Mouse (Mus musculus): ENCODE data around the gene Erich2. TPM values are rescaled to one million over a fixed set of nuclear protein-coding genes. Genes with fewer than 3 reads are reported as not detected.
A peak's percentile ranks its signal among the peaks of the same experiment; 100 is the strongest.

Erich2 gene
- polyA plus RNA-seq, 1 experiment = 0.80 TPM

DNA sequence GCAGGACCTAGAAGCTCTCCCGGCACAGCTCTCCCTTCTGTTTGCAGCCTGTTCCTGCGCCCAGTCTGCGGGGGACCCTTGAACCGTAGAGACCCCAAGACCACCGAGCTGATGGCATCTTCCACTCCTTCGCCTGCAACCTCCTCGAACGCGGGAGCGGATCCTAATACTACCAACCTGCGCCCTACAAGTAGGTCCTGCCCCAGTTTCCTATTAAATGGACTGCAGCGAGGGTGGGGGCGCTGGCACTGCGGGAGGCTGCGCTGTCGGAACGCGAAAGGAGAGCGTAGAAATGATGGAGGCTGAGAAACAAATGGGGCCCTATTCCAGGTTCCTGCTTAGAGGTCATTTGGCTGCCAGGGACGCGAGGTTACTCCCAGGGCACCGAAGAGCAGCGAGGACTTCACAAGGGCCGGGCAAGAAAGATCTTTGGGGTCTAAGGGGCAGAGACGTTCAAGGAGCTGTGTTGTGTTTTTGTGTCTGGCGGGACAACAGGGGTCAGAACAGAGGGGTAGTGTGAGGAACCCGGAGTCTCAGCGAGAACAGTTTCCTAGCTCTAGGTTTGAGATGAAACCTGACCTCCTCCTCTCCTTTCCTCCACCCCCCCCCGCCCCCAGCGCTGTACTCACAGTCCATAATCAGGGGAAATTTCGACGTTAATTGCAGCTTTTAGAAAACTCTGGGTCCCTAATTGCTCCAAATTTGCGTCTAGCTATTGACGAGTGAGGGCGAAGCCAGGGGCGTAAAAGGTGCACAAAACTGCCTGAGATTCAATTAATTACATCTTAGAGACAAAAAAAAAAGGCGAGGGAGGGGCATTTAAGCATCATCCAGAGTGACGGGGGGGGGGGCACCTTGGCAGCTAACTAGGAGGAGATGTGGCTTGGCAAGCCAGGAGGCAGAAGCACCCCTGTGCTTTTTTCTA is 55.4 kb downstream of the Erich2 start:
- Histone ChIP-seq H3K4me1 (ENCODE audit: control insufficient read depth, insufficient read depth, low read length) (no peaks in the 10 kb centered on the region), H3K27ac (ENCODE audit: insufficient read depth, low read length) (no peak overlapping the region), H3K27me3 (ENCODE audit: control insufficient read depth, insufficient read depth, low read length) (peaks cover 12% of the 10 kb centered on the region; the same call in 1 of the 2 replicates), H3K4me3 (replicated peaks; ENCODE audit: insufficient read depth, low read depth, low read length) (peak overlapping the region; percentile 15)
- TF ChIP-seq POLR2A (IDR thresholded peaks at IDR 0.05; ENCODE audit: borderline replicate concordance, insufficient read depth, low read length) (no peak), CTCF (IDR thresholded peaks at IDR 0.05; ENCODE audit: borderline replicate concordance, insufficient read depth, low read depth, low read length) (no peak)
- DNase-seq = peak in 1 of 2 experiments; percentile 20
- WGBS = 3% methylated on average over 38 of the region's 38 CpGs

DNA sequence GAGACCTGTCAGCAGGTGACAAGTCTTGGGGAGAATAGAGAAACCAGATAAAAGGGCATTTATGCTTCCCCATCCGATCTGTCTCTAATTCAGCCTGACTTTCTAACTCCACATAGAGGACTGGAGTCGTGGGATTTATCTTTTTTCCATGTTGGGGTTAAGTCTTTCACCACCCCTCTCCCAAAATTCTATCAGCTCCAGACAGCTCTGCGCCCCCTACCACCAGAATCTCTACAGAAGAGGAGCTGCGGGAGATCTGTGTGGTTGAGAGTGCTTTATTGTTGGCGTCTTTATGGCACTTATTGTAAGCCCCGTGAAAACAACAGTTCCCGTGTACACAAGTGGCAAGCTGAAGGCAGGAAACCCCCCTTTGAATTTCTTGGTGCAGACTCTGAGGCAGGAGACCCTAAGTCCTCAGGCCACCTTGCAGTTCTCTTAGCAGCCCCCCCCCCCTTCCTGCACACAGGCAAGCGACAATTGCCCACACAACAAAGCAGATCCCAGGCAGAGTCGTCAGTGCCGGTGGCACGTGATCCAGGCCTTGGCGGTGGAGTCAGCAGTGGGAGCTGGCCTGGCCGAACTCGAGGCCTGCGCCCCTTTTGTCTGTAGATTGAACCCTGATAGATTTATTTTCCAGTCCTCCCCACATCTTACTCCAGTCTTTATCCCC is 56.2 kb downstream of the Erich2 start:
- 18% methylated on average over 15 of the region's 15 CpGs for WGBS
- H3K4me1 ChIP-seq (ENCODE audit: control insufficient read depth, insufficient read depth, low read length) = no peaks in the 10 kb centered on the region

DNA sequence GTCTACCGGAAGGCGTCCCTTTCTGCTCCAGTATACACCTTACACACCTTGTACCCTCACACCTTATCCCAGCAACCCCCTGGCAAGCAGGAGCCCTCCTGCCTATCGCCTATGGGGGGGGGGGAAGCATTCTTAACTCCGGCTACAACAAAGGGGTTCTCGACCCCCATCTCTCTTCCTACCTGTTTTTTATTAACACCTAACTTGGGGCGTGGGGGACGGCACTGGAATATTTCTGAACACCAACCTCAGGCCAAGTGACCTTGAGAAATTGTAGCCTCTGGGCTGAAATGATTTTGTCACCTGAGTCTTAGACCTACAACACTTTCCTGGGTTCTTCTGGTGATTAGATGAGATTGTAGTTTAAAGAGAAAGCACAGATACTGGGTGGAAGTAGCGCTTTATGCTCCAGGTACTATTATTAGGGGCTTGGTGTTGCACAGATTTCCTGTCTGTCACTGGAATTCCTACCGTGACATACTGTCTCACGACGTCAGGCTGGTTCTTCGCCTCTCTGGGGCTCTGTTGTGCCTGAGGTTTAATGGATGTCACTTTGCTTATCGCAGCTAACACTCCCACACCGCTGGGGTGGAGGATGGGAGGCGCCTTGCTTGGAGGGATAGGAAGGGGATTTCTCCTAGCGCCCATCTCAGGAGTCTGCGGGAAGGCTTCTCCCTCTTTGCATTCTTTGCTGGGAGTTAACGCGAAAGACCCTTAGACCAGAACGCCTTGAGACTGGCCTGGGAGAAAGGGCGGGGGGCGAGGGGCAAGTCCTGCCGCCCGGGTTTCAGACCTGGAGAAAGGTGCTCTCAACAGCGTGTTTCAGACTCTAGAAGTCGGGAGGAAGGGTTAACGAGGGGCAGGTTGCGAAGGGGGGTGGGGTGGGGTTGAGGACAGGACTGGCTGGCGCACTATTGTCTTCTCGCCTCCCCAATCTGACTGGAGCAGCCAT is 57.3 kb downstream of the Erich2 start:
- no peak overlapping the region for H3K4me3 ChIP-seq (replicated peaks; ENCODE audit: insufficient read depth, low read depth, low read length)
- H3K27ac ChIP-seq (ENCODE audit: insufficient read depth, low read length) = no peak overlapping the region
- peaks cover 9% of the 10 kb centered on the region; the same call in 1 of the 2 replicates for H3K27me3 ChIP-seq (ENCODE audit: control insufficient read depth, insufficient read depth, low read length)
- H3K4me1 ChIP-seq (ENCODE audit: control insufficient read depth, insufficient read depth, low read length) = no peaks in the 10 kb centered on the region
- TF ChIP-seq POLR2A (IDR thresholded peaks at IDR 0.05; ENCODE audit: borderline replicate concordance, insufficient read depth, low read length) = no peak
- TF ChIP-seq CTCF (IDR thresholded peaks at IDR 0.05; ENCODE audit: borderline replicate concordance, insufficient read depth, low read depth, low read length) = no peak
- WGBS = 7% methylated on average over 30 of the region's 30 CpGs
- no peak for DNase-seq

More for the DNA sequence above, 56.2 kb downstream of the Erich2 start:
- no peak for TF ChIP-seq CTCF (IDR thresholded peaks at IDR 0.05; ENCODE audit: borderline replicate concordance, insufficient read depth, low read depth, low read length)
- TF ChIP-seq POLR2A (IDR thresholded peaks at IDR 0.05; ENCODE audit: borderline replicate concordance, insufficient read depth, low read length) = no peak
- H3K27ac ChIP-seq (ENCODE audit: insufficient read depth, low read length) = no peak overlapping the region
- no peak overlapping the region for H3K4me3 ChIP-seq (replicated peaks; ENCODE audit: insufficient read depth, low read depth, low read length)
- peaks cover 10% of the 10 kb centered on the region; the same call in 1 of the 2 replicates for H3K27me3 ChIP-seq (ENCODE audit: control insufficient read depth, insufficient read depth, low read length)
- no peak for DNase-seq

DNA sequence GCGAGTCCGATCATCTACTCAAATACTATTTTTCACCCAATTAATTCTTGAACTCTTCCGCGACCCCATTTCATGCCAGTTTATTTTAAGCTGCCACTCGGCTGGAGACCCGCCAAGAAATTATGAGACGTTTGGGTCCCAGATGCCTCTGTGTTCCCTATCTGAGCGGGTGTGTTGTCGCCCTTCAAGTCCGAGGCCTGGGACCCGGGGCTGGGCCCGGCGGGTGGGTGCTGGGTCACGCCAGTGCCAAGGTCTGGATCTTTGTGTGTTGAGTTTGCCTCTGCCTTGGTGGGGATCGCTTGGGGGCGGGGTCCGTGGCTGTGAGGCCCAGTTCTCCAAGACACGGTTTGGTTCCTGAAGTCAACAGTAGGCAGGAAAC is 58.0 kb downstream of the Erich2 start:
- H3K27ac ChIP-seq (ENCODE audit: insufficient read depth, low read length) = no peak overlapping the region
- H3K27me3 ChIP-seq (ENCODE audit: control insufficient read depth, insufficient read depth, low read length) = peaks cover 8% of the 10 kb centered on the region; the same call in 1 of the 2 replicates
- H3K4me1 ChIP-seq (ENCODE audit: control insufficient read depth, insufficient read depth, low read length) = no peaks in the 10 kb centered on the region
- H3K4me3 ChIP-seq (replicated peaks; ENCODE audit: insufficient read depth, low read depth, low read length) = no peak overlapping the region
- 2% methylated on average over 18 of the region's 18 CpGs for WGBS
- no peak for TF ChIP-seq CTCF (IDR thresholded peaks at IDR 0.05; ENCODE audit: borderline replicate concordance, insufficient read depth, low read depth, low read length)
- peak in 1 of 2 experiments; percentile 39 for DNase-seq

DNA sequence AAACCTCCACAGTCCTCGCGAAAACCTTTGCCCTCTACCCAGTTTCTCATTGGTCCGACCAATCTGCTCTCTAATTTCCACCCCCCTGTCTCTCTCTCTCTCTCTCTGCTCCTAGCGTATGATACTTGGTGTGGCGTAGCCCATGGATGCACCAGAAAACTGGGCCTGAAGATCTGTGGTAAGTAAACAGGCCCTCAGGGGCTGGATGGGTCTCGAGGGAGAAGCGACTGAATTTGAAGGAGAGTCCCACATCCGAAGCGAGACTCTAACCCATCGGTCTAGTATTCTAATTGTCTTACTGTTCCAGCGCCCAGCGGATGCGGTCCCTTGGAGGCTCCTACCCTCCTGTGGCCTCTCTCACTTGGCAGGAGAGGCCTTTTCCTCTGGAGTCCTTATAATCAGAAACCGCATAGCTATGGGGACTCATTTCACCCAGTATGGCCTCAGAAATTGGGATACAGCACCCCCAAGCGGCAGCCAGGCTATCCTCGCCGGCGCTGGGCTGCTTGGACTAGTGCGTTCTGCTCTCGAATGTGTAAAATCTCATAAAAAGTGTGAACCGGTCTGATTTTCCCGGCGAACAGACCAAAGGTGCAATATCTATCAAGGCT is 58.6 kb downstream of the Erich2 start:
- TF ChIP-seq POLR2A (IDR thresholded peaks at IDR 0.05; ENCODE audit: borderline replicate concordance, insufficient read depth, low read length) (no peak), CTCF (IDR thresholded peaks at IDR 0.05; ENCODE audit: borderline replicate concordance, insufficient read depth, low read depth, low read length) (0 out of 2 replicates have a peak, but pooled peaks have one; percentile 28)
- no peak overlapping the region for H3K27ac ChIP-seq (ENCODE audit: insufficient read depth, low read length)

DNA sequence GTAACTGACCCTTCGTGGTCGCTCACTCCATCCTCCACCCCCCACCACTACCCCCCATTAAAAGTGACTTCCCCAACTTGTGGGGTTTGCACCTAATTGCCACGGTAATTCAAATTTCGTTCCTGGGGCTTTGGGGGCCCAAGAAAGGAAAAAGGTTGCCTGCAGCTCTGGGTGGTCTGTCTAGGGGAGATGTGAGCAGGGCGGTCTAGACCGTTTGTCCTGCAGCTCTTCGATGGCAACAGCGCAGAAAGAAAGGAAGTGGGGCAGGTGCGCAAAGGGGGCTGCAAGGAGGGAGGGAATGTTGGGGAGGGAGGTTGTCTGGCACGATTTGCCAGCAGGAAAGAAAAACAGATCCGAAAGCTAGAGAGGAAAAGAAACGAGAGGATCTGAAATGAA is 59.1 kb downstream of the Erich2 start:
- no peak overlapping the region for H3K27ac ChIP-seq (ENCODE audit: insufficient read depth, low read length)
- no peak for DNase-seq
- TF ChIP-seq CTCF (IDR thresholded peaks at IDR 0.05; ENCODE audit: borderline replicate concordance, insufficient read depth, low read depth, low read length) (no peak), POLR2A (IDR thresholded peaks at IDR 0.05; ENCODE audit: borderline replicate concordance, insufficient read depth, low read length) (no peak)
- H3K4me3 ChIP-seq (replicated peaks; ENCODE audit: insufficient read depth, low read depth, low read length) = no peak overlapping the region
- H3K27me3 ChIP-seq (ENCODE audit: control insufficient read depth, insufficient read depth, low read length) = peaks cover 8% of the 10 kb centered on the region; the same call in 1 of the 2 replicates
- WGBS = 3% methylated on average over 12 of the region's 12 CpGs
- H3K4me1 ChIP-seq (ENCODE audit: control insufficient read depth, insufficient read depth, low read length) = no peaks in the 10 kb centered on the region

More for the DNA sequence above, 58.6 kb downstream of the Erich2 start:
- Histone ChIP-seq H3K27me3 (ENCODE audit: control insufficient read depth, insufficient read depth, low read length) (peaks cover 8% of the 10 kb centered on the region; the same call in 1 of the 2 replicates), H3K4me1 (ENCODE audit: control insufficient read depth, insufficient read depth, low read length) (no peaks in the 10 kb centered on the region), H3K4me3 (replicated peaks; ENCODE audit: insufficient read depth, low read depth, low read length) (no peak overlapping the region)
- peak; percentile 38 to 56 for DNase-seq
- 7% methylated on average over 23 of the region's 23 CpGs for WGBS
